Mouse (Mus musculus): ENCODE measurements around the gene Ccdc12.

Ccdc12 gene

GRCm38 (mm10) chr9:110660856-110661612, 4.7 kb downstream of the Ccdc12 start:
- no peaks in the 10 kb centered on the region for H3K27me3 ChIP-seq (ENCODE audit: insufficient read depth, low read length)
- no peak overlapping the region for H3K4me3 ChIP-seq (replicated peaks; ENCODE audit: low read length)
- H3K4me1 ChIP-seq (replicated peaks; ENCODE audit: low read depth, low read length) = peaks cover 66% of the 10 kb centered on the region
- H3K36me3 ChIP-seq (ENCODE audit: insufficient read depth, low read length) = peaks cover 15% of the 10 kb centered on the region
- no peak for TF ChIP-seq POU5F1 (IDR thresholded peaks at IDR 0.05; ENCODE audit: borderline replicate concordance, low read length)
- TF ChIP-seq CTCF (conservative IDR thresholded peaks at IDR 0.05; ENCODE audit: low read length) = no peak
- TF ChIP-seq NANOG (IDR thresholded peaks at IDR 0.05; ENCODE audit: borderline replicate concordance, low read length) = no peak
- H3K9me3 ChIP-seq (ENCODE audit: low read length) = no peaks in the 10 kb centered on the region

DNA sequence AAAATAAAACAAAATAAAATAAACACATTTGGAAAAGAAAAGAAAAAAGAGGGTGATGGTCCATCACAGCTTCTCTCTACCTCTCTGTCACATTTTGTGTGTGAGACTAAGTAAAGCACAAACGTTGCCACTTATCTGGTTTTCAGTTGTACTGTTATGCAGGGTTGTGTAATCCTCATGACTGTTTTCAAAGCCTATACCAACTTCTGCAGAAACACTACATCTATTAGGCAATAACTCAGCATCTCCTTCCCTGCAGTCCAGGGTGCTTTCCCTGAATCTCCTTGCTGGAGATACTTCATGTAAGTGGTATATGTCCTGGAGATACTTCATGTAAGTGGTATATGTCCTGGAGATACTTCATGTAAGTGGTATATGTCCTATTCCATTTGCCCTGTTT, 6.5 kb downstream of the Ccdc12 start:
- H3K4me3 ChIP-seq (replicated peaks; ENCODE audit: low read length) = no peak overlapping the region
- TF ChIP-seq NANOG (IDR thresholded peaks at IDR 0.05; ENCODE audit: borderline replicate concordance, low read length) (no peak), POU5F1 (IDR thresholded peaks at IDR 0.05; ENCODE audit: borderline replicate concordance, low read length) (no peak), CTCF (conservative IDR thresholded peaks at IDR 0.05; ENCODE audit: low read length) (no peak)
- no peaks in the 10 kb centered on the region for H3K27me3 ChIP-seq (ENCODE audit: insufficient read depth, low read length)
- peaks cover 73% of the 10 kb centered on the region for H3K4me1 ChIP-seq (replicated peaks; ENCODE audit: low read depth, low read length)
- no peaks in the 10 kb centered on the region for H3K9me3 ChIP-seq (ENCODE audit: low read length)
- peaks cover 15% of the 10 kb centered on the region for H3K36me3 ChIP-seq (ENCODE audit: insufficient read depth, low read length)

DNA sequence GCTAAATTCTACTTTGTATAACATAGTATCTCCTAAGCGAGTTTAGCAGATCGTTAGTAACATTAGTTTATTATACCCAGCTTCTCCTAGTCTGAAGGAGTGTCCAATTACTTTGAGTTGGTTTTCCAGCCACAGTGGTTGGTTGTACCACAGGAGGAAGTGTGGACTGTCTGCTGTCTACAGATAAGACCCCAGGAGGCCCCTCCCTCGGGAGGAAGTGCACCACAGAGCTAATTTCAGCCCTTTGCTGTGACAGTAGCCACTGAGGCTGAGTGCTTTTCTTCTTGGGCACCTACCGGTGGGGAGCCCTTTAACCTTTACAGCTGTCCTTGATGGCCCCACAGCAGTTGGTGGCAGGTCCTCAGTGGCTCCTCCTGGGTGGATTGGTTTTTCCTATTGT, 9.6 kb downstream of the Ccdc12 start:
- Histone ChIP-seq H3K4me3 (replicated peaks; ENCODE audit: low read length) (0 out of 2 replicates have a peak overlapping the region, but pooled peaks have one; percentile 8), H3K27me3 (ENCODE audit: insufficient read depth, low read length) (no peaks in the 10 kb centered on the region), H3K4me1 (replicated peaks; ENCODE audit: low read depth, low read length) (peaks cover 62% of the 10 kb centered on the region), H3K9me3 (ENCODE audit: low read length) (no peaks in the 10 kb centered on the region), H3K36me3 (ENCODE audit: insufficient read depth, low read length) (peaks cover 20% of the 10 kb centered on the region; the same call in 1 of the 2 replicates)
- TF ChIP-seq CTCF (conservative IDR thresholded peaks at IDR 0.05; ENCODE audit: low read length) = no peak
- no peak for TF ChIP-seq POU5F1 (IDR thresholded peaks at IDR 0.05; ENCODE audit: borderline replicate concordance, low read length)
- no peak for TF ChIP-seq NANOG (IDR thresholded peaks at IDR 0.05; ENCODE audit: borderline replicate concordance, low read length)

DNA sequence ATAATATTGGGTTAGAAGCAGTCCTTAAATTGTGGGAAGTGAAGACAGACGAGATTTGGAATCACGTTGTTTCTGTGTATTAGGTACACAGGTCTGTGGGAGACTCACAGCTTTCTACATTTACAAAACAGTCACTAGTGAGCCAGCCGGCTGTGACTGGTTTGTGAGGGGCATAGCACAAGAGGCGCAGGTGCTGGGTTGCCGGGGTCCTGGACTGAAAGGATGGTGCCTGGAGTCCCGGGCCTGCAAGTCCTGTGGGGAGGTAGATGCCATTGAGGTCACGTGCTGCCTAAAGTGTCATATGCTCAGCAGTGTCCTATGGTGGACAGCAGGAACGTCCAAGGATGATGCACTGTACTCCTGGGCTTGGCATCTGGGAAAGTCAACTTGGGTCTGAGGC, 10.1 kb downstream of the Ccdc12 start:
- no peak for TF ChIP-seq CTCF (conservative IDR thresholded peaks at IDR 0.05; ENCODE audit: low read length)
- 0 out of 2 replicates have a peak overlapping the region, but pooled peaks have one; percentile 8 for H3K4me3 ChIP-seq (replicated peaks; ENCODE audit: low read length)

DNA sequence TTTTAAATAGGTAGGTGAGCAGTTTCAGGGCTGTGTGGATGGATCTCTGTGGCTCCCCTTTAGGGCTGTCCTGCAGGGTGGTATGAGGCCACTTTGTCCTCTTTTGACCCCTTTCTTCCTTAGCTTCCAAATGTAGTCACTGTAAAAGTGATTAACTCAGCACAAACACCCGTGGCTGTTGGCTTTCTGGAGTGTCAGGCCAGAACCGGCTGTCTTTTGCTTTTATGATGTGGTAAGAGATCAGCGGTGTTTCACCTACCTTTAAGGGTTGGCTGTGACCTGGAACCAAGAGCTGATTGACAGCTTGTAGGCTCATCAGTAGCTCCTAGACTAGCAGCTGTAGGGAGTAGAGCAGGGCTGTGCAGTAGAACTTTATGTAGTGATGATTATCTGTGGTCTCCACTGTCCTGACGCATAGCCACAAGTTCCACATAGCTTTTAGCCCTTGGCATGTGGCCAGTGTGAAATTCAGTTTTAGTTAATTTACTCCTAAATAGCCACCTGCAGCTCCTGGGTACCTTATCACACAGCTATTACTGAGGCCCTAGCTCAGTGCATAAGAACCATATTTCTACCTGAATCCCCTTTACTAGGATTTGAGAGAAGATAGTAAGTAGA, 11.0 kb downstream of the Ccdc12 start:
- no peak overlapping the region for H3K4me3 ChIP-seq (replicated peaks; ENCODE audit: low read length)
- TF ChIP-seq NANOG (IDR thresholded peaks at IDR 0.05; ENCODE audit: borderline replicate concordance, low read length) (no peak), CTCF (conservative IDR thresholded peaks at IDR 0.05; ENCODE audit: low read length) (no peak), POU5F1 (IDR thresholded peaks at IDR 0.05; ENCODE audit: borderline replicate concordance, low read length) (no peak)
- no peaks in the 10 kb centered on the region for H3K27me3 ChIP-seq (ENCODE audit: insufficient read depth, low read length)

More for the DNA sequence above, 10.1 kb downstream of the Ccdc12 start:
- H3K4me1 ChIP-seq (replicated peaks; ENCODE audit: low read depth, low read length) = peaks cover 62% of the 10 kb centered on the region
- H3K9me3 ChIP-seq (ENCODE audit: low read length) = no peaks in the 10 kb centered on the region
- H3K27me3 ChIP-seq (ENCODE audit: insufficient read depth, low read length) = no peaks in the 10 kb centered on the region
- peaks cover 20% of the 10 kb centered on the region; the same call in 1 of the 2 replicates for H3K36me3 ChIP-seq (ENCODE audit: insufficient read depth, low read length)

DNA sequence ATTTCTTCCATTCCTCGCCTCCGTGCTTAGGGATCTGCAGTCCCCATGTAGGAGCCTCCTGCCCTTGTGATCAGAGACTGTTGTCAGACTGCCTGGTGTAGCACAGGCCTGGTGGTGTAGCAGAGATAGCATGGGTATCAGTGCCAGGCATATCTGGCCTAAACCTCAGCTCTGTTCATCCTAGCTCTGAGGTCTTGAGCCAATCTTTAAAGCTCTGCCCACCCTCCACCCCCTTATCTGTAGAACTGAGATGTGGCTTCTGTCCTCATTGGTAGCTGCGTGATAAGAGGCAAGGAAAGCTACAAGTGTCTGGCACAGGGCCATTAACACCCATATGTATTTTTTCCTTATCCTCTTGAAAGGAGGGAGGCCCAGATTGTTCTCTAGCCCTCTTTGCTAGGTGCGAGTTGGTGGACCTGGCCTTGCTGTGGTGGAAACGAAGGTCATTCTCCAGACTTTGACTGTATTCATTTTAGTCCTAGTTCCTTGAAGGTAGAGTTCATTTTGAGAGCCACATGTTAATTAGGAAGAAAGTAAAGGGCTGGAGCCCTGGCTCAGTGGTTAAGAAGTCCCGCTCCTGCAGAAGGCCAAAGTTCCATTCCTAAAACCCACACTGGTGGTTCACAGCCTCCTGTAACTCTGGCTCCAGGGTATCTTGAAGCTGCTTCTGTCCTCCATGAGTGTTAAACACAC, 12.4 kb downstream of the Ccdc12 start:
- no peaks in the 10 kb centered on the region for H3K9me3 ChIP-seq (ENCODE audit: low read length)
- peaks cover 70% of the 10 kb centered on the region for H3K4me1 ChIP-seq (replicated peaks; ENCODE audit: low read depth, low read length)
- no peak overlapping the region for H3K4me3 ChIP-seq (replicated peaks; ENCODE audit: low read length)
- H3K27me3 ChIP-seq (ENCODE audit: insufficient read depth, low read length) = no peaks in the 10 kb centered on the region
- TF ChIP-seq POU5F1 (IDR thresholded peaks at IDR 0.05; ENCODE audit: borderline replicate concordance, low read length) = no peak
- TF ChIP-seq NANOG (IDR thresholded peaks at IDR 0.05; ENCODE audit: borderline replicate concordance, low read length) = no peak
- TF ChIP-seq CTCF (conservative IDR thresholded peaks at IDR 0.05; ENCODE audit: low read length) = no peak
- peaks cover 16% of the 10 kb centered on the region for H3K36me3 ChIP-seq (ENCODE audit: insufficient read depth, low read length)

More for the DNA sequence above, 11.0 kb downstream of the Ccdc12 start:
- H3K4me1 ChIP-seq (replicated peaks; ENCODE audit: low read depth, low read length) = peaks cover 58% of the 10 kb centered on the region
- H3K36me3 ChIP-seq (ENCODE audit: insufficient read depth, low read length) = peaks cover 17% of the 10 kb centered on the region; the same call in 1 of the 2 replicates
- no peaks in the 10 kb centered on the region for H3K9me3 ChIP-seq (ENCODE audit: low read length)

DNA sequence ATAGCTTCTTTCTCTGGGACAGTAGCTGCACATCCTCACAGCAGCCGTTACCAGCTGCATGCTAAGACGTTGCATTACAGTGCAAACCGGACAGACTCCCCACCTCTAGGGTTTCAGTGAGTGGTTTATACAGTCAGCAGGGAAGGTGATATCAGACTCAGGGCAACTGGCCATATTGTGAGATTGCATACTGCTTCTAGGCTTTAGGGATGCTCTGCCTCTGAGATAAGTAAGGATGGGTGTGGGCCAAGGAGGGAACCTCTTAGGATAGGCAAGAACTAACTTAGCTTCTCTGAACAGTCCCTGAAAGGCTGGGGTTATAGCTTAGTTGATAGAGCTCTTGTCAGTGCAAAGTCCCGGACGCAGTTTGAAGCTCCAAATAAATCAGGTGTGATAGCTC, 13.5 kb downstream of the Ccdc12 start:
- H3K4me3 ChIP-seq (replicated peaks; ENCODE audit: low read length) = no peak overlapping the region
- no peaks in the 10 kb centered on the region for H3K9me3 ChIP-seq (ENCODE audit: low read length)
- H3K36me3 ChIP-seq (ENCODE audit: insufficient read depth, low read length) = peaks cover 26% of the 10 kb centered on the region
- H3K4me1 ChIP-seq (replicated peaks; ENCODE audit: low read depth, low read length) = peaks cover 72% of the 10 kb centered on the region
- TF ChIP-seq CTCF (conservative IDR thresholded peaks at IDR 0.05; ENCODE audit: low read length) (no peak), POU5F1 (IDR thresholded peaks at IDR 0.05; ENCODE audit: borderline replicate concordance, low read length) (no peak), NANOG (IDR thresholded peaks at IDR 0.05; ENCODE audit: borderline replicate concordance, low read length) (no peak)
- no peaks in the 10 kb centered on the region for H3K27me3 ChIP-seq (ENCODE audit: insufficient read depth, low read length)

DNA sequence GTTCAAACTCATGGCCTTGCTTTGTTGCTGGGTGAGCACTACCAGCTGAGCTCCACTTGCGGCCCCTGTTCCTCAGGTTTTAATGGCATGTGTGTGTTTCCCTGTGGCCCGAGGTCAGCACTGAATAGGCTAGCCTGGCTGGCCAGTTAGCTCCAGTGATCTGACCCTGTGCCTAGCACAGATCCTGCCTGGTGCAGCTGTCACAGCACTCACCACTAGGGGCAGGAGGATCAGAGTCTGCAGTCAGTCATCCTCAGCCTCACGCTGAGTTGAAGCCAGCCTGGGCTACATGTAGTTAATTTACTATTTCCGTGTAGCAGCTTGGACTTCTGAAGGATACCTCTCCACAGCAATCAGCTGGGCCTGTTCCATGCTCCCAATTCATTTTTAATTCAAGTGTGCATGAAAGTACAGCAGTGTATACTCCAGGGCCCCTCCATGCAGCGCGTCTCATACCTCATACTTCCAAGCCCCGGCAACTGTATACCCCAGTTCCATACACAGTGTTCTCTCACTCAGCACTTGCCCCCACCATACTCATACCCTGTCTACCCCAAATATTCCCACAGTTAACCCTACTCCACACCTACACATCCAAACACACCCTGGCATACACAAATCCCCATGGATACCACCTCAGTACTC, 16.3 kb downstream of the Ccdc12 start:
- Histone ChIP-seq H3K9me3 (ENCODE audit: low read length) (no peaks in the 10 kb centered on the region), H3K27me3 (ENCODE audit: insufficient read depth, low read length) (no peaks in the 10 kb centered on the region), H3K4me1 (replicated peaks; ENCODE audit: low read depth, low read length) (peaks cover 72% of the 10 kb centered on the region), H3K4me3 (replicated peaks; ENCODE audit: low read length) (no peak overlapping the region), H3K36me3 (ENCODE audit: insufficient read depth, low read length) (peaks cover 30% of the 10 kb centered on the region)
- TF ChIP-seq POU5F1 (IDR thresholded peaks at IDR 0.05; ENCODE audit: borderline replicate concordance, low read length) (no peak), CTCF (conservative IDR thresholded peaks at IDR 0.05; ENCODE audit: low read length) (peak; percentile 56)
